Mouse (Mus musculus) liver, embryonic 14.5 days (tissue): Measurements from ENCODE around the gene Itpk1.
A peak's percentile ranks its signal among the peaks of the same experiment; 100 is the strongest.

Experiments used
- CTCF ChIP-seq: IDR thresholded peaks from 2 replicates; pipeline ENCODE4 v1.5.1; 2016; ENCODE audit warnings: antibody characterized with exemption, low read depth, control low read depth
- EP300 ChIP-seq: IDR thresholded peaks from 2 replicates; pipeline ENCODE4 v1.6.1; 2016; ENCODE audit warnings: antibody characterized with exemption, low read depth

DNA sequence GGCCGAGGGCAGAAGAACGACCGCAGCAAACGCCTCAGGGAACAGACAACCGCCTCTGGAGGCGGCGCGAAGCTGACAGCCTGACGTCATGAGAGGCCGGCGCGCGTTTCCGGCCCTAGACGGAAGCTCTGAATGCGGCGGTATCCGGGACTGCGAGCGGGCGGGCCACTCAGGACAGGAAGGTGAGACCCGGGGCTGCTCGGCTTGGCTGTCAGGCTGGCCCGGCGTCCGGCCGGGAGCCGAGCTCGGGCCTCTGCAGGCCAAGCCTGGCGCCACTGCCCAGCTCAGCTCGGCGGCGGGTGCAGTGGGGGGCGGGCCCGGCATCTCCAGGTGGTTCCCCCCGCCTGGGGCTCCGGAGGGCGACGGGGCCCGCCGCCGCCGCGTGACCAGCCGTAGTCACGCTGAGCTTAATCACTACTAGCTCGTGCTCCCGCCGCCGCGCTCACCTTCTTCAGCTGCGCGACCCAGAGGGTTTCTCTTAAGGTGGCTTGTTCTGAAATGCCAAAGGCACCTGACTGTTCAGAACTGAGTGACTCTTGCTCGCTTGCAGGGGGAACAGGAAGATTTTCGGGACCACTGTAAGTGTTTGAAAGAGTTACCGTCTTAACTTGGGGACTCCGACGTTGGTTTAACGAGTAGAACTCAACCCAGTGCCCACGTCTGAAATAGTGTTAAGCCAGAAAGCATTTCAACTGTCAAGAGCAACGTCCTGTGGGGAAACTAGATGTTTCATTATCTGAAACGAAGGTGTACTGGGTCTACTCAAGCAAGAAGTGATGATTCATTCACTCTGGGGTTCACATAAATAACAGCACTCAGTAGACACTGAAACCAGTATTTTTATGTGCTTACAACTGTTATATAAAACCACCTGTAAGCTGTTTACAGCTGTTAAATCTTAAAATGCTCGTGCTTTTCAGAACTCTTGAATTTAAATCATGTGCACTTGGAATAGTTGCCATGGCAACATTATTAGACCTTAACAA lies 39.2 kb upstream of the Itpk1 start, which contains the start of the genes Moap1 and Tmem251:
- TF ChIP-seq CTCF (peak; percentile 33; the same call in 1 of the 2 replicates), EP300 (no peak)
